Mouse (Mus musculus): Measurements from ENCODE around the gene Limd2.

DNA sequence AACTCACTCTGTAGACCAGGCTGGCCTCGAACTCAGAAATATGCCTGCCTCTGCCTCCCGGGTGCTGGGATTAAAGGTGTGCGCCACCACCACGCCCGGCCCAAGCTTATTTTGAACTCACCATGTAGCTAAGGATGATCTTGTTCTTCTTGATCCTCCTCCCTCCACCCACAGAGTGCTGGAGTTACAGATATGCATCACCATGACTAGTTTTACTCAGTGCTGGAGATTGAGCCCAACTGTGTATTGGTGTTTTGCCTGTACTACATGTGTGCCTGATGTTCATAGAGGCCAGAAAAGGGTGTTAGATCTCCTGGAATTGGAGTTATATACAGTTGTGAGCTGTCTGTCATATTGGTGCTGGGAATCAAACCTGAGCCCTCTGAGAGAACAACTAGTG is 38.4 kb downstream of the Limd2 start:
- TF ChIP-seq USF1 (IDR thresholded peaks at IDR 0.05; ENCODE audit: low read depth) (no peak), REST (IDR thresholded peaks at IDR 0.05; ENCODE audit: insufficient read depth, insufficient read length) (no peak), MAX (IDR thresholded peaks at IDR 0.05; ENCODE audit: low read depth) (no peak), POLR2AphosphoS2 (IDR thresholded peaks at IDR 0.05; ENCODE audit: insufficient read length, low read depth) (no peak), MYOG (IDR thresholded peaks at IDR 0.05; ENCODE audit: control insufficient read depth in 1 of 3, insufficient read depth in 1 of 3, insufficient read length in 2 of 3, low read depth in 2 of 3) (no peak), CEBPB (IDR thresholded peaks at IDR 0.05; ENCODE audit: insufficient read depth, poor library complexity, severe bottlenecking) (no peak)
